Mouse (Mus musculus): ENCODE measurements at regions not wholly inside any gene's neighbourhood (a gene's known extent, or its start where the extent isn't known, plus 50 kb on each side); places are given as distances from the start of the nearest gene placed in this dataset.

GRCm38 (mm10) chr13:107918065-107918464, 126.2 kb upstream of the Smim15 start:
- no peak for TF ChIP-seq ZC3H11A (IDR thresholded peaks at IDR 0.05; ENCODE audit: borderline replicate concordance, low read depth, low read length)
- TF ChIP-seq HCFC1 (IDR thresholded peaks at IDR 0.05; ENCODE audit: borderline replicate concordance, insufficient read depth, low read length): no peak
- TF ChIP-seq CHD2 (IDR thresholded peaks at IDR 0.05; ENCODE audit: low read depth, low read length): no peak
